In genomic region chr4:156195927-156196870, GRCm38 (mm10) we compare ENCODE assay signal across 8 mouse cellular contexts. TPM values are rescaled to one million over a fixed set of nuclear protein-coding genes. Genes with fewer than 3 reads are reported as not detected.
DNase-seq lines count a peak whose midpoint lies in the region; ATAC-seq and TF ChIP-seq lines count a peak whose summit lies in the region.

No protein-coding gene starts in this region.

- peak overlapping the region; percentile 23 to 96 (median 63) for H3K4me3 ChIP-seq in CH12.LX (replicated peaks in 1 of 3; ENCODE audit: low read depth in 2 of 3, low read length in 2 of 3, poor library complexity in 1 of 3)
- H3K4me3 ChIP-seq in heart, postnatal 0 days (ENCODE audit: low read depth, low read length): peak overlapping the region; percentile 80
- H3K4me3 ChIP-seq in stomach, embryonic 16.5 days (replicated peaks; ENCODE audit: low read length): peak overlapping the region; percentile 88

- no peaks in the 10 kb centered on the region for H3K36me3 ChIP-seq in CH12.LX (replicated peaks in 1 of 2; ENCODE audit: control insufficient read depth in 1 of 2, insufficient read depth in 1 of 2, low read length in 1 of 2)
- peaks cover 6% of the 10 kb centered on the region; the same call in 1 of the 2 replicates for H3K36me3 ChIP-seq in heart, postnatal 0 days (replicated peaks; ENCODE audit: control insufficient read depth, insufficient read depth, low read length)
- H3K36me3 ChIP-seq in stomach, embryonic 16.5 days (ENCODE audit: control insufficient read depth, insufficient read depth, low read length): no peaks in the 10 kb centered on the region

- no peak for DNase-seq in CH12.LX (ENCODE audit: extremely low read depth)
- peak; percentile 61 for DNase-seq in MN1 (ENCODE audit: low spot score)
- DNase-seq in embryo, embryonic 9.5 days (ENCODE audit: extremely low spot score): peak; percentile 57
- peak; percentile 72 for DNase-seq in heart, postnatal 0 days (ENCODE audit: low spot score)
- peak; percentile 86 for DNase-seq in kidney, postnatal 14 days
- DNase-seq in lung, postnatal 4 days: peak; percentile 82 to 86
- DNase-seq in left cerebral cortex, adult 8-10 months (ENCODE audit: low spot score in 2 of 2): no peak

- H3K4me1 ChIP-seq in CH12.LX (ENCODE audit: control insufficient read depth in 1 of 2, insufficient read depth in 2 of 2): peaks cover 8 to 33% of the 10 kb centered on the region in 2 experiments
- peaks cover 18% of the 10 kb centered on the region for H3K4me1 ChIP-seq in heart, postnatal 0 days (ENCODE audit: control insufficient read depth, insufficient read depth)
- peaks cover 50% of the 10 kb centered on the region for H3K4me1 ChIP-seq in stomach, embryonic 16.5 days (ENCODE audit: control insufficient read depth, insufficient read depth, low read length)

- peak overlapping the region; percentile 53 for H3K4me2 ChIP-seq in CH12.LX (ENCODE audit: insufficient read depth, low read depth, poor library complexity, severe bottlenecking)
- peak overlapping the region; percentile 93 for H3K4me2 ChIP-seq in heart, postnatal 0 days (ENCODE audit: low read depth, low read length)
- H3K4me2 ChIP-seq in stomach, embryonic 16.5 days (ENCODE audit: low read depth, low read length): peak overlapping the region; percentile 89

- WGBS in heart, postnatal 0 days: 4% methylated on average over 35 of the region's 35 CpGs
- WGBS in stomach, embryonic 16.5 days: 3% methylated on average over 35 of the region's 35 CpGs

- H3K27ac ChIP-seq in CH12.LX (ENCODE audit: insufficient read depth, low read depth): no peak overlapping the region
- peak overlapping the region; percentile 71 for H3K27ac ChIP-seq in heart, postnatal 0 days (ENCODE audit: low read depth)
- peak overlapping the region; percentile 73 for H3K27ac ChIP-seq in stomach, embryonic 16.5 days (ENCODE audit: low read length)

- no peak for ATAC-seq in heart, postnatal 0 days (ENCODE audit: insufficient read depth, low read depth)
- no peak for ATAC-seq in stomach, embryonic 16.5 days (ENCODE audit: insufficient read depth, low FRiP score)

- in situ Hi-C loops in CH12.LX (cut with MboI; ENCODE audit: low pct_ligation_motif_present, low pct_unique_long_range_greater_than_20kb, low sequenced_read_pairs): no loop called here

- TF ChIP-seq POLR2A in CH12.LX (IDR thresholded peaks at IDR 0.05; ENCODE audit: low read depth, low read length): no peak

- H3K27me3 ChIP-seq in CH12.LX (replicated peaks): peaks cover 15% of the 10 kb centered on the region
- H3K27me3 ChIP-seq in heart, postnatal 0 days (ENCODE audit: control insufficient read depth, insufficient read depth, low read length): no peaks in the 10 kb centered on the region
- H3K27me3 ChIP-seq in stomach, embryonic 16.5 days (ENCODE audit: control insufficient read depth, insufficient read depth, low read length): no peaks in the 10 kb centered on the region

- peak overlapping the region; percentile 21 for H3K9ac ChIP-seq in CH12.LX (ENCODE audit: insufficient read depth, low read depth)
- H3K9ac ChIP-seq in heart, postnatal 0 days (replicated peaks; ENCODE audit: low read depth, low read length): peak overlapping the region; percentile 77
- H3K9ac ChIP-seq in stomach, embryonic 16.5 days (ENCODE audit: low read length): peak overlapping the region; percentile 90

- dilution Hi-C loops in CH12.LX (cut with MboI; ENCODE audit: extremely low pct_ligation_motif_present, extremely low pct_unique_long_range_greater_than_20kb, low sequenced_read_pairs): no loop called here

- TF ChIP-seq RAD21 in CH12.LX (IDR thresholded peaks at IDR 0.05; ENCODE audit: low read depth, low read length): no peak

- TF ChIP-seq CTCF in CH12.LX (conservative IDR thresholded peaks at IDR 0.05 in 1 of 2, IDR thresholded peaks at IDR 0.05 in 1 of 2; ENCODE audit: low read depth in 2 of 2, low read length in 2 of 2): no peak
- TF ChIP-seq CTCF in heart, postnatal 0 days (IDR thresholded peaks at IDR 0.05; ENCODE audit: low read depth): no peak

- H3K9me3 ChIP-seq in CH12.LX (replicated peaks; ENCODE audit: low read length): no peaks in the 10 kb centered on the region
- no peaks in the 10 kb centered on the region for H3K9me3 ChIP-seq in heart, postnatal 0 days (replicated peaks; ENCODE audit: control insufficient read depth, low read length)
- H3K9me3 ChIP-seq in stomach, embryonic 16.5 days (replicated peaks; ENCODE audit: control insufficient read depth, low read length): no peaks in the 10 kb centered on the region

- H3K79me2 ChIP-seq in CH12.LX (replicated peaks; ENCODE audit: control insufficient read depth, extremely low read depth, insufficient read depth, poor library complexity, severe bottlenecking): no peaks in the 10 kb centered on the region

- TF ChIP-seq EP300 in CH12.LX (IDR thresholded peaks at IDR 0.05; ENCODE audit: low read length): no peak
- TF ChIP-seq EP300 in heart, postnatal 0 days (IDR thresholded peaks at IDR 0.05; ENCODE audit: low read depth): 0 out of 2 replicates have a peak, but pooled peaks have one; percentile 32

TF ChIP-seq in CH12.LX, 34 proteins besides CTCF, POLR2A, EP300 and RAD21:
- no peak for TF ChIP-seq MXI1 (IDR thresholded peaks at IDR 0.05; ENCODE audit: low read depth, low read length)
- TF ChIP-seq MEF2A (IDR thresholded peaks at IDR 0.05; ENCODE audit: borderline replicate concordance, low read depth, low read length): no peak
- TF ChIP-seq HCFC1 (IDR thresholded peaks at IDR 0.05; ENCODE audit: low read depth, low read length): no peak
TF ChIP-seq in CH12.LX: peak in this region for 0.

RNA-seq across cellular contexts. Expression of gene Agrn, which starts 1.1 kb away (rescaled TPM):
- 5.0 and 10.6 TPM in 2 replicates for total RNA-seq in CH12.LX (2012; rRNA removed)
- 1.6 and 1.7 TPM in 2 replicates for total RNA-seq in CH12.LX (2014; rRNA removed)
- 3.1 and 3.4 TPM in 2 replicates for polyA plus RNA-seq in CH12.LX (2012; ENCODE audit: insufficient read length, low read depth)
- 94.4 and 109 TPM in 2 replicates for total RNA-seq in heart, postnatal 0 days (2014; rRNA removed; ENCODE audit: low replicate concordance)
- 18.5 and 20.1 TPM in 2 replicates for polyA plus RNA-seq in heart, postnatal 0 days (2015; fragmentation: Nextera tagmentation; extraction: Ambion mirVana)
- 62.8 and 63.6 TPM in 2 replicates for polyA plus RNA-seq in stomach, embryonic 16.5 days (2015; fragmentation: Nextera tagmentation; extraction: Ambion mirVana)
- 100 to 1,000 TPM; 117 to 126 (median 122) TPM for total RNA-seq in left cerebral cortex, adult 8-10 months (2022)

RNA-seq across cellular contexts. Expression of gene Isg15, which starts 4.4 kb away (rescaled TPM):
- total RNA-seq in CH12.LX (2012; rRNA removed) (4.5 and 6.8 TPM in 2 replicates), CH12.LX (2014; rRNA removed) (4.8 TPM in 2 replicates)
- polyA plus RNA-seq in CH12.LX (2012; ENCODE audit: insufficient read length, low read depth): 6.0 and 10.4 TPM in 2 replicates
- total RNA-seq in heart, postnatal 0 days (2014; rRNA removed; ENCODE audit: low replicate concordance): 7.5 and 19.9 TPM in 2 replicates
- polyA plus RNA-seq in heart, postnatal 0 days (2015; fragmentation: Nextera tagmentation; extraction: Ambion mirVana): 4.5 and 7.0 TPM in 2 replicates
- 1.4 and 2.3 TPM in 2 replicates for polyA plus RNA-seq in stomach, embryonic 16.5 days (2015; fragmentation: Nextera tagmentation; extraction: Ambion mirVana)
- 1 to 10 TPM; 1.2 to 3.3 (median 2.4) TPM for total RNA-seq in left cerebral cortex, adult 8-10 months (2022)

RNA-seq across cellular contexts. Expression of gene AW011738, which starts 6.9 kb away (rescaled TPM):
- total RNA-seq in CH12.LX (2012; rRNA removed): 0.80 and 1.6 TPM in 2 replicates
- total RNA-seq in CH12.LX (2014; rRNA removed): 0.15 TPM in 1 of 2 replicates, not detected in the other
- polyA plus RNA-seq in CH12.LX (2012; ENCODE audit: insufficient read length, low read depth): 0.14 and 0.20 TPM in 2 replicates
- 5.9 and 6.0 TPM in 2 replicates for total RNA-seq in heart, postnatal 0 days (2014; rRNA removed; ENCODE audit: low replicate concordance)
- polyA plus RNA-seq in heart, postnatal 0 days (2015; fragmentation: Nextera tagmentation; extraction: Ambion mirVana): 3.2 and 3.4 TPM in 2 replicates
- polyA plus RNA-seq in stomach, embryonic 16.5 days (2015; fragmentation: Nextera tagmentation; extraction: Ambion mirVana): 2.3 and 2.4 TPM in 2 replicates
- total RNA-seq in left cerebral cortex, adult 8-10 months (2022): 1 to 10 TPM; 5.9 to 7.5 (median 7.0) TPM

RNA-seq across cellular contexts. Expression of gene Perm1, which starts 19.5 kb away (rescaled TPM):
- 0.04 and 0.08 TPM in 2 replicates for total RNA-seq in CH12.LX (2012; rRNA removed)
- total RNA-seq in CH12.LX (2014; rRNA removed): not detected in 2 replicates
- polyA plus RNA-seq in CH12.LX (2012; ENCODE audit: insufficient read length, low read depth): 0.43 and 0.50 TPM in 2 replicates
- total RNA-seq in heart, postnatal 0 days (2014; rRNA removed; ENCODE audit: low replicate concordance): 57.5 and 68.3 TPM in 2 replicates
- 35.9 and 42.9 TPM in 2 replicates for polyA plus RNA-seq in heart, postnatal 0 days (2015; fragmentation: Nextera tagmentation; extraction: Ambion mirVana)
- polyA plus RNA-seq in stomach, embryonic 16.5 days (2015; fragmentation: Nextera tagmentation; extraction: Ambion mirVana): 3.6 and 5.4 TPM in 2 replicates
- total RNA-seq in left cerebral cortex, adult 8-10 months (2022): under 1 TPM; 0.34 to 0.59 (median 0.51) TPM

RNA-seq across cellular contexts. Expression of gene Plekhn1, which starts 38.5 kb away (rescaled TPM):
- total RNA-seq in CH12.LX (2012; rRNA removed): 8.2 and 9.7 TPM in 2 replicates
- 3.3 TPM in 2 replicates for total RNA-seq in CH12.LX (2014; rRNA removed)
- polyA plus RNA-seq in CH12.LX (2012; ENCODE audit: insufficient read length, low read depth): 6.5 and 7.2 TPM in 2 replicates
- total RNA-seq in heart, postnatal 0 days (2014; rRNA removed; ENCODE audit: low replicate concordance): 15.3 and 21.9 TPM in 2 replicates
- 5.9 and 6.0 TPM in 2 replicates for polyA plus RNA-seq in heart, postnatal 0 days (2015; fragmentation: Nextera tagmentation; extraction: Ambion mirVana)
- polyA plus RNA-seq in stomach, embryonic 16.5 days (2015; fragmentation: Nextera tagmentation; extraction: Ambion mirVana): 27.7 and 36.6 TPM in 2 replicates
- total RNA-seq in left cerebral cortex, adult 8-10 months (2022): 10 to 100 TPM; 33.2 to 40.5 (median 38.6) TPM

Comparison
In these comparisons a context has a peak if more than half of its experiments do, and no peak if none do; other contexts are left out.
1. DNase-seq: peak in MN1 (single experiment), embryo, embryonic 9.5 days (single experiment), heart, postnatal 0 days (single experiment), kidney, postnatal 14 days (single experiment) and lung, postnatal 4 days (2 of 2); none in CH12.LX (single experiment) and left cerebral cortex, adult 8-10 months (0 of 2).
2. H3K9ac ChIP-seq: peak in every context shown above with its lines; median percentile 90 in stomach, embryonic 16.5 days; 77 in heart, postnatal 0 days; 21 in CH12.LX.
3. Peak in every context shown above with its lines, with median percentiles within 50 percentile points of each other: H3K4me2 ChIP-seq and H3K4me3 ChIP-seq.